Mouse (Mus musculus) liver, embryonic 14.5 days (tissue): ENCODE results near the gene Lancl2. TPM values are rescaled to one million over a fixed set of nuclear protein-coding genes. Genes with fewer than 3 reads are reported as not detected.
A peak's percentile ranks its signal among the peaks of the same experiment; 100 is the strongest.

ENCODE experiments used
- ATAC-seq: fragments of 200-750 bp; cut with Nextera tagmentation; 2 replicates; pipeline ENCODE4 v1.8.0; 2017; ENCODE audit warnings: moderate number of reproducible peaks, mild to moderate bottlenecking, moderate library complexity; ENCODE audit not compliant: insufficient read depth
- DNase-seq, 3 experiments: peaks; one replicate each; pipeline ENCODE4 v3.0.0-alpha.2; 2012 to 2013; ENCODE audit warnings: low read depth in 3 of 3, low spot score in 3 of 3
- H3K27ac ChIP-seq: fragments of 300-500 bp; sonication (generic); 2 replicates; pipeline ENCODE4 v1.5.1; 2014; ENCODE audit warnings: moderate library complexity, mild to moderate bottlenecking, control low read depth, inconsistent platforms
- H3K27me3 ChIP-seq: fragments of 300-500 bp; sonication (generic); 2 replicates; pipeline ENCODE4 v1.6.1; 2014; ENCODE audit warnings: mild to moderate bottlenecking, low read length, moderate library complexity; ENCODE audit not compliant: control insufficient read depth, insufficient read depth
- H3K36me3 ChIP-seq: fragments of 300-500 bp; sonication (generic); replicated peaks from 2 replicates; pipeline ENCODE4 v1.6.1; 2014; ENCODE audit warnings: low read depth; ENCODE audit not compliant: control insufficient read depth, insufficient read depth
- H3K4me1 ChIP-seq, 2 experiments: fragments of 200-500 bp in 1 of 2; fragments of 300-500 bp in 1 of 2; sonication (generic) in 1 of 2; replicated peaks; 2 replicates each; pipeline ENCODE4 v1.6.1; 2012 to 2014; ENCODE audit warnings: antibody characterized with exemption in 1 of 2, inconsistent platforms in 1 of 2, low read length in 1 of 2; ENCODE audit not compliant: control insufficient read depth in 2 of 2, insufficient read depth in 2 of 2
- H3K4me2 ChIP-seq: fragments of 300-500 bp; sonication (generic); 2 replicates; pipeline ENCODE4 v1.6.1; 2014; ENCODE audit warnings: low read depth, mild to moderate bottlenecking, control low read depth, moderate library complexity
- H3K4me3 ChIP-seq, 2 experiments: fragments of 200-500 bp in 1 of 2; fragments of 300-500 bp in 1 of 2; sonication (generic) in 1 of 2; 2 replicates each; pipeline ENCODE4 v1.5.1; 2012 to 2014; ENCODE audit warnings: low read depth in 2 of 2, low read length in 2 of 2, mild to moderate bottlenecking in 2 of 2, control low read depth in 1 of 2, inconsistent platforms in 1 of 2, moderate library complexity in 1 of 2; ENCODE audit not compliant: insufficient read depth in 1 of 2
- H3K9ac ChIP-seq: fragments of 300-500 bp; sonication (generic); replicated peaks from 2 replicates; pipeline ENCODE4 v1.6.1; 2014; ENCODE audit warnings: mild to moderate bottlenecking, control low read depth, moderate library complexity
- H3K9me3 ChIP-seq: fragments of 300-500 bp; sonication (generic); 2 replicates; pipeline ENCODE4 v1.6.1; 2016; ENCODE audit warnings: low read length, mixed read lengths; ENCODE audit not compliant: control insufficient read depth
- CTCF ChIP-seq: IDR thresholded peaks from 2 replicates; pipeline ENCODE4 v1.5.1; 2016; ENCODE audit warnings: antibody characterized with exemption, low read depth, control low read depth
- EP300 ChIP-seq: IDR thresholded peaks from 2 replicates; pipeline ENCODE4 v1.6.1; 2016; ENCODE audit warnings: antibody characterized with exemption, low read depth
- WGBS: fragments of 180-500 bp; shearing (Covaris S2); extraction: QIAGEN DNeasy Blood & Tissue Kit; methylation state at CpG from one replicate; pipeline ENCODE4 v1.1.7; 2014; ENCODE audit not compliant: insufficient replicate concordance; 5-methylcytosine and 5-hydroxymethylcytosine counted together
- polyA plus RNA-seq, 2 experiments: library from polyadenylated mRNA; depleted of rRNA in 1 of 2; stranded (reverse) in 1 of 2; unstranded in 1 of 2; fragments of >200 nt; fragmentation: Nextera tagmentation in 1 of 2; extraction: Ambion mirVana in 1 of 2; gene quantifications; 2 replicates each; pipeline versions ENCODE4 v1.2.1 to v1.2.3; 2012 to 2014

Lancl2 gene
- polyA plus RNA-seq, 2 experiments, result 7.1 to 13.5 TPM

- WGBS, result 84% methylated on average over 1 of the region's 1 CpGs
- TF ChIP-seq EP300 (no peak), CTCF (no peak)
- ATAC-seq, result peak; percentile 53; the same call in 1 of the 2 replicates
Observed at GRCm38 (mm10) chr6:57721347-57721746, 19.0 kb downstream of the Lancl2 start.

DNA sequence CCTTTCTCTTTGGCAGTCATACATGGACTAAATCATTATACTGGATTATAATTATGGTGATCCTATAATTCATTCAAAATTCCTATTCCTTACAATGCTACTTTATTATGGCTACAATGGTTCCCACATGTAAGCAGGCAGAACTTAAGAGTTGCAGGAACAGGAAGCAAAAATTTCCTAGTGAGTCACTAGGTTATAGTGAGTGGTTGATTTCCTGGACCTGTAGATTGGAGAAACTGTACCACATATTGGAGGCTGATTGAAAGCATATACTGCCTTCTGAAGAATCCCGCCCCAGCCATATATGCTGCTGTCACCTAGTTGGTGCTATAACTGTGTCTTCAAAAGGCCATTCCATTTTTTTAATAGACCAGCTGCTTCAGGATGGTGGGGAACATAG lies 40.4 kb downstream of the Lancl2 start:
- H3K9ac ChIP-seq, result no peak overlapping the region
- no peak for ATAC-seq
- DNase-seq, result no peak
- no peak for TF ChIP-seq CTCF
- TF ChIP-seq EP300, result no peak
- H3K4me1 ChIP-seq, result peaks cover 44 to 51% of the 10 kb centered on the region in 2 experiments
- WGBS, result 68% methylated on average over 1 of the region's 1 CpGs
- H3K36me3 ChIP-seq, result no peaks in the 10 kb centered on the region
- no peak overlapping the region for H3K4me3 ChIP-seq
- no peaks in the 10 kb centered on the region for H3K9me3 ChIP-seq
- H3K27me3 ChIP-seq, result no peaks in the 10 kb centered on the region
- no peak overlapping the region for H3K4me2 ChIP-seq
- H3K27ac ChIP-seq, result peak overlapping the region; percentile 19; the same call in 1 of the 2 replicates

More at GRCm38 (mm10) chr6:57721347-57721746, 19.0 kb downstream of the Lancl2 start:
- no peaks in the 10 kb centered on the region for H3K27me3 ChIP-seq
- no peak overlapping the region for H3K27ac ChIP-seq
- no peak overlapping the region for H3K4me3 ChIP-seq
- H3K9ac ChIP-seq, result no peak overlapping the region
- peaks cover 4% of the 10 kb centered on the region in 2 experiments; a peak in 3 of 4 replicates for H3K4me1 ChIP-seq
- H3K36me3 ChIP-seq, result no peaks in the 10 kb centered on the region; the same call in 1 of the 2 replicates
- no peak overlapping the region for H3K4me2 ChIP-seq
- no peaks in the 10 kb centered on the region for H3K9me3 ChIP-seq
- no peak for DNase-seq

DNA sequence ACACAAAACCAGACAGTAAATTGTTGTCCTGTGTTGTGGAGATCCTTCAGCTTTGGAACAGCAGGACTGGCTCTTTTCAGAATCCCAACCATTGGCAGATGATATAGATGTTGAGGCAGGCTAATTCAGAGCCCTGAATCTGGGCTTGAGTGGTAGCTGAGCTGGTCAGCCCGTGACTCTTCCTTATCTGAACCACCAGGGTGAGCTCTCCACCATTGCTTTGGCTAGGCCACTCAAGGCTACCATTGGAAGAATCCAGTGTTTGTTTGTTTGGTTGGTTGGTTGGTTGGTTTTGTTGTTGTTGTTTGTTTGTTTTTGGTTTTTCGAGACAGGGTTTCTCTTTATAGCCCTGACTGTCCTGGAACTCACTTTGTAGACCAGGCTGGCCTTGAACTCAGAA lies 41.0 kb downstream of the Lancl2 start:
- peak; percentile 92 for TF ChIP-seq CTCF
- TF ChIP-seq EP300, result peak; percentile 29; the same call in 1 of the 2 replicates
- DNase-seq (peak in 2 of 3 experiments; percentile 52 to 59), ATAC-seq (peak; percentile 44)
- H3K4me3 ChIP-seq, result no peak overlapping the region
- H3K9me3 ChIP-seq, result no peaks in the 10 kb centered on the region
- H3K27me3 ChIP-seq, result no peaks in the 10 kb centered on the region
- no peaks in the 10 kb centered on the region; the same call in 1 of the 2 replicates for H3K36me3 ChIP-seq
- H3K4me1 ChIP-seq, result peaks cover 44 to 51% of the 10 kb centered on the region in 2 experiments
- peak overlapping the region; percentile 99 for H3K27ac ChIP-seq
- no peak overlapping the region; the same call in 1 of the 2 replicates for H3K9ac ChIP-seq
- no peak overlapping the region for H3K4me2 ChIP-seq
- 36% methylated on average over 2 of the region's 2 CpGs for WGBS

DNA sequence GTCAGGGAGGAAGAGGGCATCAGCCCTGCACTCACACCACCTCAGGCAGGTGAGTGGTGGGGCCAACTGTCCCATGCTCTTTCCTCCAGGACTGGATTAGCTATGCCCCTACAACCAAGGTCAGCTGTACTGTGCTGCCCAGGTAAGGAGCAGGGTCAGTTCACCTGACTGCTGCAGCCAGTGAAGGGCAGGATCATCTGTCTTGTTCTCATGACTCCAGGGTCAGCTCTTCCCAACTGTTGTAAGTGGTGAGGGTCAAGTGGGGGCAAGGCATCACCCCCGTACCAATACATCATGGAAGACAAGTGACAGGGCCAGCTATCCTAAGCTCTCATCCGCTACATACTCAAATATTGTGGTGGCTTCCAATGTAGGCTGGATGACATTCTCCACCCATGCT lies 41.8 kb downstream of the Lancl2 start:
- Histone ChIP-seq H3K4me2 (no peak overlapping the region), H3K9me3 (no peaks in the 10 kb centered on the region), H3K27me3 (no peaks in the 10 kb centered on the region), H3K4me3 (no peak overlapping the region), H3K9ac (peak overlapping the region; percentile 37), H3K36me3 (no peaks in the 10 kb centered on the region; the same call in 1 of the 2 replicates), H3K27ac (peak overlapping the region; percentile 99), H3K4me1 (peaks cover 44 to 48% of the 10 kb centered on the region in 2 experiments)
- 81% methylated on average over 2 of the region's 2 CpGs for WGBS
- ATAC-seq (no peak), DNase-seq (no peak)
- TF ChIP-seq EP300 (no peak), CTCF (no peak)

DNA sequence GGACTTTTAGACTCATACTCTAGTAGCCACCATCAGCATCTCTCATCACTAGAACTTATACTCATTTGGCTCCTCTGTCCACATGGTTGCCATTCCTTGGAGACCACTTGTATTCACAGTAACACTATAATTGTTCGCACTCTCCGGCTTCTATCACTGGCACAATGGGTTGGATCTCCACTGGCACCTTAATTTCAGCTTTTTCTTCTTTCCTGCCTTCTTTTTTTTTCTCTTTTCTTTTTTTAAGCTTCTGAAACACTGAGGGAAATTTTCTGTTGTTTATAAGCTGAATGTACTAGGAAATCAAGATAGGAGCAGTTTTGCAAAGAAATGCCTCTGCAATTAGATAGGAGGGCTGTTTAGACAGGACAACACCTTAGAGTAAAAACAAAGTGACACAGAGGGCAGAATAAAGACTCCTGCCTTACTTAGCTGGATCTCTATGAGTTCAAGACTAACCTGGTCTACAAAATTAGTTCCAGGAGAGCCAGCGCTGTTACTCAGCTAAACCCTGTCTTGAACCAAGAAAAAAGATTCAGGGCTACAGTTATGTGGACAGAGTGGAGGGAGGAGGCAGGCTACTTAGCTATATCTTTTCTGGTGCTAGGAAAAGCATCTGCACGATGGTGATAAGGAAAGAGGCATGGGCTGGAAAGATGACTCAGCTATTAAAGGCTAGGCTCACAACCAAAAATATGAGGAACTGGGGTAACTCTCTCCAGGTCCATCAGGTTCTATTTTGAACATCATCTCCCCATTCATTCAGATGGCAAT lies 42.8 kb downstream of the Lancl2 start:
- H3K9ac ChIP-seq, result peak overlapping the region; percentile 67
- H3K27me3 ChIP-seq, result no peaks in the 10 kb centered on the region
- TF ChIP-seq EP300 (peak; percentile 98), CTCF (no peak)
- H3K9me3 ChIP-seq, result no peaks in the 10 kb centered on the region
- H3K36me3 ChIP-seq, result no peaks in the 10 kb centered on the region; the same call in 1 of the 2 replicates
- WGBS, result 47% methylated on average over 4 of the region's 4 CpGs
- H3K4me1 ChIP-seq, result peaks cover 39 to 46% of the 10 kb centered on the region in 2 experiments
- ATAC-seq (peak; percentile 92), DNase-seq (peak; percentile 94)
- H3K27ac ChIP-seq, result peak overlapping the region; percentile 99
- peak overlapping the region; percentile 60 for H3K4me2 ChIP-seq
- no peak overlapping the region for H3K4me3 ChIP-seq
